ENCODE assay signal across 9 mouse cellular contexts in genomic region chr9:31912553-31912920, GRCm38 (mm10). TPM values are rescaled to one million over a fixed set of nuclear protein-coding genes. Genes with fewer than 3 reads are reported as not detected.
A peak's percentile ranks its signal among the peaks of the same experiment; 100 is the strongest.
DNase-seq lines count a peak whose midpoint lies in the region; ATAC-seq and TF ChIP-seq lines count a peak whose summit lies in the region.
"Had no signal": no experiment of that assay in that cellular context is flagged by ENCODE, and none has a peak within 500 bp of the region (broad histone marks: within the 10 kb centered on the region; RNA-seq: fewer than 3 reads in every experiment).

No protein-coding gene starts in this region.

- peaks cover 28% of the 10 kb centered on the region for H3K4me1 ChIP-seq in heart, embryonic 13.5 days
- peaks cover 25% of the 10 kb centered on the region for H3K4me1 ChIP-seq in E14TG2a.4 (replicated peaks; ENCODE audit: low read depth, low read length)
- H3K4me1 ChIP-seq in midbrain, embryonic 10.5 days = peaks cover 28% of the 10 kb centered on the region

- no peak for DNase-seq in heart, postnatal 4 days
- no peak for DNase-seq in midbrain, embryonic 10.5 days (ENCODE audit: low spot score)
- no peak for DNase-seq in right cerebral cortex, postnatal 14 days
- DNase-seq in ovary, adult 18-20 months (ENCODE audit: low spot score) = no peak

- H3K9ac ChIP-seq in heart, embryonic 13.5 days = no peak overlapping the region
- H3K9ac ChIP-seq: liver, embryonic 14.5 days had no signal

- H3K4me2 ChIP-seq in heart, embryonic 13.5 days = peak overlapping the region; percentile 99

- H3K27ac ChIP-seq in heart, embryonic 13.5 days (replicated peaks) = no peak overlapping the region
- H3K27ac ChIP-seq in midbrain, embryonic 10.5 days (replicated peaks) = no peak overlapping the region
- H3K27ac ChIP-seq: liver, embryonic 14.5 days had no signal

- ATAC-seq in heart, embryonic 13.5 days (ENCODE audit: extremely low read depth, insufficient number of reproducible peaks, low FRiP score, low TSS enrichment) = no peak
- ATAC-seq in granulocyte monocyte progenitor cell, adult 5-6 weeks (replicated peaks; ENCODE audit: poor library complexity, severe bottlenecking) = 0 out of 2 replicates have a peak, but pooled peaks have one; percentile 15
- no peak for ATAC-seq in megakaryocyte progenitor cell, adult 5-6 weeks (replicated peaks; ENCODE audit: poor library complexity)

- no peaks in the 10 kb centered on the region for H3K9me3 ChIP-seq in heart, embryonic 13.5 days
- H3K9me3 ChIP-seq in E14TG2a.4 (ENCODE audit: low read length) = no peaks in the 10 kb centered on the region
- H3K9me3 ChIP-seq in midbrain, embryonic 10.5 days (replicated peaks) = no peaks in the 10 kb centered on the region

- 5% methylated on average over 16 of the region's 16 CpGs for WGBS in heart, embryonic 13.5 days
- under 1% methylated on average over 16 of the region's 16 CpGs for WGBS in midbrain, embryonic 10.5 days

- H3K4me3 ChIP-seq in heart, embryonic 13.5 days = peak overlapping the region; percentile 66
- peak overlapping the region; percentile 88 for H3K4me3 ChIP-seq in E14TG2a.4 (replicated peaks; ENCODE audit: low read length)
- peak overlapping the region; percentile 66 for H3K4me3 ChIP-seq in midbrain, embryonic 10.5 days

- H3K27me3 ChIP-seq in heart, embryonic 13.5 days (replicated peaks) = peaks cover 97% of the 10 kb centered on the region
- peaks cover 85% of the 10 kb centered on the region for H3K27me3 ChIP-seq in E14TG2a.4 (ENCODE audit: insufficient read depth, low read length)
- peaks cover 100% of the 10 kb centered on the region for H3K27me3 ChIP-seq in midbrain, embryonic 10.5 days (ENCODE audit: low read depth, poor library complexity, severe bottlenecking)

- no peak for TF ChIP-seq CTCF in E14TG2a.4 (conservative IDR thresholded peaks at IDR 0.05; ENCODE audit: low read length)

- H3K36me3 ChIP-seq in heart, embryonic 13.5 days = no peaks in the 10 kb centered on the region
- no peaks in the 10 kb centered on the region for H3K36me3 ChIP-seq in E14TG2a.4 (ENCODE audit: insufficient read depth, low read length)
- H3K36me3 ChIP-seq in midbrain, embryonic 10.5 days = no peaks in the 10 kb centered on the region

RNA-seq across cellular contexts. Expression of gene Barx2, which starts 0.7 kb away (rescaled TPM):
- 0.12 TPM in 1 of 2 replicates, not detected in the other for polyA plus RNA-seq in heart, embryonic 13.5 days (2015; fragmentation: Nextera tagmentation; extraction: Ambion mirVana)
- total RNA-seq in heart, postnatal 4 days (2021) = under 1 TPM in 1 of 2 experiments, not detected in 1; 0.14 TPM
- total RNA-seq in granulocyte monocyte progenitor cell, adult 5-6 weeks (2014; fragmentation: Nextera tagmentation) = not detected in 2 replicates
- total RNA-seq in granulocyte monocyte progenitor cell, adult 5-6 weeks (2017) = not detected in 2 replicates
- 0.07 TPM in 1 of 2 replicates, not detected in the other for polyA plus RNA-seq in midbrain, embryonic 10.5 days (2016; fragmentation: Nextera tagmentation; extraction: Ambion mirVana)
- not detected in 2 replicates for total RNA-seq in megakaryocyte progenitor cell, adult 5-6 weeks (2015)
- not detected in 2 replicates for total RNA-seq in megakaryocyte progenitor cell, adult 5-6 weeks (2017)
- polyA plus RNA-seq: liver, embryonic 14.5 days had no signal
